Mouse (Mus musculus) heart, adult 8-10 months (tissue): ENCODE results near the gene Ciart. TPM values are rescaled to one million over a fixed set of nuclear protein-coding genes. Genes with fewer than 3 reads are reported as not detected.
"Not testable (repeated sequence)": the region's sequence is repeated elsewhere in the genome, so short reads cannot be mapped to it uniquely, and the experiment has no call there.

ENCODE experiments used
- DNase-seq: peaks from one replicate; pipeline ENCODE4 v3.0.0; 2022; ENCODE audit warnings: low spot score
- total RNA-seq, 4 experiments: library from RNA; stranded (reverse); gene quantifications; 2 replicates each; pipeline ENCODE4 v1.2.4; 2022

The Ciart gene
- total RNA-seq, 4 experiments from 2014 or later, result 12.0 to 58.8 (median 26.9) TPM

DNA sequence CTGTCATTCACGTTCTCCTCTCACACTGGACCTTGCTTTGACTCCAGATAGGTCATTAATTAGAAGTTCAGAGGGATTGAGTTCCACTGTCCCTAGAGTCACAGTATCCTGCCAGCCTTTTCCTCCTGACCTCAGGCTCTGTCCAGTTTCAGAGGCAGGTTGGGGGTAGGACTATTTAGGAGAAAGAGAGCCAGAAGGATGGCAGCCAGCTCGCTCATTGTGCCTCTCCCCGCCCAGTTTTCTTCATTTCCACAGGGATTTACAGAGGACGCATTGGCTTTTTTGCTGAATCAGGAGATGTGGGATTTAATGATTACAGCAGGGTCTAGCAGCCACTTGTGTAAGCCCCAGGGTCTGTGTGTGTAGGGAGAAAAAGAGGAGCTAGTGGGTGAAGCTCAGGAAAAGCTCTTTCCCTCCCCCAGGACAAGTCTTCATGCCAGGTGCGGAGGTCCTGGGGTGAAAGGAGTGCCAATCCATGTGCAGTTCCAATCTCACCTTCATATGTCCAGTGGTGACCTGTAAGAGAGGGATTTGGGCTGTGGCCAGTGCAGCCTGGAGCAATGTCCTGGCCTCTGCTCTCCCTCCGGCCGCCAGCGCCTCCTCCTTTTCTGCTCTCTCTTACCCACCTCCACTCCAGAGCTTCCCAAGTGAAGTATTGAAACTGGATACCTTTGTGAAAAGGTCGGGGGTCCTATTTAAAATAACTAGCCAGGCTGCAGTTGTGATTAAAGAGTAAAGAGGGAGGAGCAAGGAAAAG, 19.7 kb upstream of the Ciart start:
- DNase-seq, result no peak

DNA sequence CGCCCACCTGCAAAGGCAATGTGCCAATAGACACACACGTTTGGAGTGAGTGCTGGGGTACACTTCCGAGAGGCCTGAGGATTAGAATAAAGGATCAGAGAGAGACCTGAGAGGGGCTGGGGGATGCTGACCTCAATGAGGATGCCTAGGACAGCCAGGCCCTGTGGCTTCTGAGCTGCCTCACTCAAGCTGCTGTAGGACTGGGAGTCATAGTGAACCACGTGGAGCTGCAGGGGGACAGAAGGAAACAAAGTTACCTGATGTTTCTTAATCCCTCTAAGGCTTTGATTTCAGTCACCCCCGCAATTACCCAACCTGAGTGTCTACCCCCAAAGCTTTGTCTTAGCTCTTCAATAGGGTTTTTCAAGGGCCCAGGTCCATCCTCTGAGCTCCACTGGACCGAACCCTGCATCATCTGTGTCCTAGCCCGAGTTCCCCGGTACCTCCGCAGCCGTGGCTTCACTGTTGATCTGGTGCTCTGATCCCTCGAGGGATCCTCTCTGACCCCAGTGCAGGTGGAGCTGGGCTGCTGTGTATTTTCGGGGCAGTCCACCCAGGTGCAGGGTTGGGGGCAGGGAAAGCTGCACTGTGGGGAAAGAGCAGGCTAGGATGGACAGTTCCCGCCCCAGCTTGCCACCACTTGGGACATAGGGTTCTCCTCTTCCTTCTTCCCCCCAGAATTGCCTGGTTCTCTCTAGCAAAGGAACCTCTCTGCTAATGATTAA, 17.9 kb upstream of the Ciart start:
- DNase-seq, result no peak

DNA sequence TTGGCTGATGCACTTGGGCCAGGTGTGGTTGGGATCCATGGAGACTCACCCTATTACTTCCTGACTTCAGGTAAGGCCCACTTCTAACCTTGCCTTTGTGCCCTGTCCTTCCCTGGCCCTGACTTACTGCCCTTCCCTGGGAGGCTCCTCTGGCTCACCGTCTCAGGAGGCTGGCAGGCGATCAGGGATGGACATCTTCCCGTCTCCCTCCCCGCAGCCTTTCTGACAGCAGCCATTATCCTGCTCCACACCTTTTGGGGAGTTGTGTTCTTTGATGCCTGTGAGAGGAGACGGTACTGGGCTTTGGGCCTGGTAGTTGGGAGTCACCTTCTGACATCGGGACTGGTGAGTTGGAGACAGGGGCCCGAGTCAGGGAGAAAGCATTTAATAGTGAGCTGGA, 13.4 kb upstream of the Ciart start:
- DNase-seq, result not testable (repeated sequence)

DNA sequence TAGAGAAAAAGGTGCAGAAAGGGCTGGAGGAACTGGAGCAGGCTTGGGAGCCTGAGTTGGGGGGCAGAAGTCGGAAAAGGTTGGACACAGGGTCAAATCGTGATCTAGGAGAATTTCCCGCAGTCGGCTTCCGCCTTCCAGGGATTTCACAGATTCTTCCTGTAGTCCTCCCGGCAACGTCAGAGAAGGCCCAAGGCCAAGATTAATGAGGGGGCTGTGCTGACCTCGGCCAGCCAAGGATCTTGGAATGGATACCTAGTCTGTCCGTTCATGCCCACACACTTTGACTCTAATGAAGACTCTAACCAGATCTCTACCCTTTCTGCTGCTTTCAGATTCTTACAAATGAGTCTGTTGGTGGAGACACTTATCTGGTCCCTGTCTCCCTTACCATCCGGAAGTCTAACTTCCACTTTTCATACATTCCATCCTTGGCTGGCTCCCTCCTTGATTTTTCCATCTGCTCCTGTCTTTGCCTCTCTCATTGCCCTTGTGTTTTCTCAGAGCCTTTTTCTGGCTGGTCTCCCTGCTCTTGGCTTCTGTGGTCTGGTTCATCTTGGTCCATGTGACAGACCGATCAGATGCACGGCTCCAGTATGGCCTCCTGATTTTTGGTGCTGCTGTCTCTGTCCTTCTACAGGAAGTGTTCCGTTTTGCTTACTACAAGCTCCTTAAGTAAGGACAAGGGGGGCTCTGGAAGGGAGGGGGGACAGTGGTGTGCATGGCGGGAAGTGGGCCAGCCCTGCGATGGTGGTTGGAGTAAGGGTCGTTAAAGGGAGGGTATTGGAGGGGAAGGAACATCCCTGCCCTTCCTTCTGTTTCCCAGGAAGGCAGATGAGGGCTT, 12.5 kb upstream of the Ciart start:
- DNase-seq, result peak; percentile 67

DNA sequence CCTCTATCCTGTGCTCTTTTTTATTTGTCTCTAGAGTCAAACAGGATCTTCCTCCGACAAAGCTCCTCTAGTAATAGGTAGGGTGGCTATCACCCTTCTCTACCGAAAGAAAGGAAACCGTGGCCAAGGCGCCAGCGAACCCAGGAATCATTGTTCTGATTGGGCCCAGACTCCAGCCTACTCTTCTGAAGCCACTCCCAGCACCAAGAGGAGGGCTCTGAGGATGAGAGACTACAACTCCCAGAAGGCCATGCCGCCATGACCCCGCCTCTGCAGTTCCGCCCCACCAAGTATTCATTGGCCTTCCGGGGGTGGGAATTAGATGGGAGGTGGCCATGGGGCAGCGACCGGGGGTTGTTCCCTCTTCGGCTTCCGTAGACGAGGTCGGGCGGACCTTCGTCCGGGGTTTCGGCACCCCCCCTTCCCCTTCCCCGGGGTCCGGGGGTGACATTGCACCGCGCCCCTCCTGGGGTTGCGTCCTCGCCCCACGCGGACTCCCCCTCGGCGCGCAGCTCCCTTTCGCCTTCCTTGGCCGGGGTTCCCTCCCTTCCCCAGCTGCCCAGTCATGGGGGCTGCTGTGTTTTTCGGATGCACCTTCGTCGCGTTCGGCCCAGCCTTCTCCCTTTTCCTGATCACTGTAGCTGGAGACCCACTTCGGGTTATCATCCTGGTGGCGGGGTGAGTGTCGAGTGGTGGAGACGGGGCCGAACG, 11.7 kb upstream of the Ciart start, which contains the start of gene Aph1a:
TSS of gene Aph1a (plus strand) at position 364 of the 711 bp plus-strand sequence.
- DNase-seq, result peak; percentile 99

DNA sequence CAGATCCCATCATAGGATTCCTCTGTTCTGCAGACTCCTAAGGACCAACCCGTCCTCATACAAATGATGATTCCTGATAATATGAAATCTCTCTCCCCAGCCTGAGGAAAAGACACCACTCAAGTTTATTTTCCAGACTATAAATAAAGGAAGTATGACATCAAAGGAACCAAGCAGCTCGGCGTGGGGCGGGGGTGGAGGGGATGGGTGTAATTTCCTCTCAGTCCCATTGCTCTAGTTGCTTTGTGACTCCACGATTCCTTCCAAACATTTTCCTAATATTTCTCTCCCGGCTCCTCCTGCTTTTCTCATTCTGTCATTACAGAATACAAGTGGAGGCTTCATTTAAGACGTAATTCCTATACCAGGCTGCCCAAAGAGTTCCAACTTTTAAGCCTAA, 11.1 kb upstream of the Ciart start:
- DNase-seq, result no peak

DNA sequence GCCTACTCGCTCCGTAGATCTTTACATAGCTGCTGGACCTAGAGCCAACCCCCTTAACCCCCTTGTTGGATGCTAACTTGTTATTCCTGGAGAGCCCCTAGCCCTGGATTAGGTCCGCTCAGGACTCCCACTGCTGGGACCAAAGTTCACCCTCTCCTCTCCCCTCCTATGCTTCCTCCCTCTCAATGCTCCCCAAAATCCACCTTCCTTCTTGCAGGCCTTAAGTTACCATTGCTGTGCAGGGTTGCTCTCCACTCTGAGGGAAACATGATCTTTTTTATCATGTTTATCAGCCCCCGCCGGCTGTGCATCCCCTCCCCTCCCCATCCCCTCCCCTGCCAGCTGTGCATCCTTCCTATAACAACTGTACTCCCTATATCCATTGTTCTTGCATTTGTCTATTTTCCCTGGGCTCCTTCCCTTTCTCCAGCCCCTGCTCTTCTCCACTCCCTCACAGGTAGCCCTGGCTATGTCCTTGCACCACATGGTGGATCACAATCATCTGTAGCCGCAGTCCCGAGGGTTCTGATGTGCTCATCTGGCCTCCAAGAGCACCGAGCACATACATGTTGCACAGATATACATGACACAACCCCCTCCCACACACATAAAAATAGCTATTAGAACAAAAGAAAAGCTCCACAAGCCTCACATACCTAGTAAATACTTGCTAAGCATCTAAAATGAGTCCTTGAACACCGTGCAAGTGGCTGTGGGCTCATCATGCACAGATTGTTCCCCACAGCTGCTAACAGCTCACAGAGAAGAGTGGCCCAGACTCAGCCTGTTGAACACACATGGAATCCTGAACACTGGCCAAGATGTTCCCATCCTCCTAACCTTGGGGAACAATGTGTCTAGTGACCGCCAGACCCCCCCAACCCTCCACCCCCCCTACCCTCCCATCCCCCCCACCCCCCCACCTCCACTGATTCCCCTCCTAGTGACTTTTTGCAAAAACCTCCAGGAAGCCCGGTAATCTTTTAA, 10.3 kb upstream of the Ciart start:
- DNase-seq, result no peak

DNA sequence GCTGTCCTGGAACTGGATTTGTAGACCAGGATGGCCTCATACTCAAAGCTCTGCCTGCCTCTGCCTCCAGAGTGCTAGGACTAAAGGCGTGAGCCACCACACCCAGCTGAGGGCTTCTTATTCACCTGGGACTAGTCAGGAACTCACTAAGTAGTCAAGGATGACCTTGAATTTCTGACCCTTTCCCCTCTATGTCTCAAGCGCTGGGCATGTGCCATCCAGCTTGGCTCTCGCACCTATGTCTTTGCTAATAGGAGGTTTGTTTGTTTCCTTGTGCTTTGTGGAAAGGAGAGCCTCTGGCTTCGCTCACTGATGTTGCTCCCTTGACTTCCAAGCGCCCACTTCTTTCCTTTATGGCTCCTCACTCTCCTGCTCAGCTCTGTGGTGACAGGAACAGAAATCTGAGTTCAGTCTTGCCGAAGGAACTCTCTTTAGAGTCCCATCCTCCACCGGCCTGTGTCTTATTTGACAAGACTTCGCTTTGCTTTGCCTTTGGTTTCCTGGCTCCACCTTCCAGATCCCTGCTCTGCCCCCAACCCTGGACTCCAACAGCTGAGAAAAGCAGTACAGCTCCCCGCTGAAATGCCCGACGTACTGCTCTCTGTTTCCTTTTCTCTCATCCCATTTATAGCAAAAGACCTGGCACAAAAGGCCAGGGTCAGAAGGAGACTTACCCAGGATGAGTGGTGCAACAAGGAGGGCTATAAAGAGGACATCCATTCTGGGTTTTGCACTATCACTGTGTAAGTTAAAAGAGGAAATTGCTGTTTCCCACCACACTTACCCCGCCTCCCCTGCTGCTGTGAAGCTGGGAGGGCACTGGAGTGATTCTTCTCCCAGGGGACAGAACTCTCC, 9.4 kb upstream of the Ciart start, which contains the start of gene BC028528:
TSS of gene BC028528 (minus strand) at position 795 of the 855 bp plus-strand sequence.
- DNase-seq, result peak; percentile 60

DNA sequence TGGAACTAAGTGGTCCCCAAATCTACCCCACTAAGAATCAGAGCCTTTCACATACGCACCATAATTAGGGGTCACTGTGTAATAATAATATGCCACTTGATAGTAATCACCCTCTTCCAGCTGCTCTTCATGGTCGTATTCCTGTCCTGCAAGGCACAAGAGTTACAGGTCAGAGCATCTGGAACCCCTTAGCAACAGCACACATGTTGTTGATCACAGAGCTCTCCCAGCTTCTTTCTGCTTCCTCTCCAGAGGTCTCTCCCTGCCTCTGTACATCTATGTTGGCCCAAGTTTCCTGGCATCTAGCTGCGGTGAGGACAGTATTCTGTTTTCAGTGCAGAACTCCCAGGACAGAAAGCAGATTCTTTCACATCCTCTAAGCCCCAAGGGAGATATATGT, 7.6 kb upstream of the Ciart start:
- no peak for DNase-seq

DNA sequence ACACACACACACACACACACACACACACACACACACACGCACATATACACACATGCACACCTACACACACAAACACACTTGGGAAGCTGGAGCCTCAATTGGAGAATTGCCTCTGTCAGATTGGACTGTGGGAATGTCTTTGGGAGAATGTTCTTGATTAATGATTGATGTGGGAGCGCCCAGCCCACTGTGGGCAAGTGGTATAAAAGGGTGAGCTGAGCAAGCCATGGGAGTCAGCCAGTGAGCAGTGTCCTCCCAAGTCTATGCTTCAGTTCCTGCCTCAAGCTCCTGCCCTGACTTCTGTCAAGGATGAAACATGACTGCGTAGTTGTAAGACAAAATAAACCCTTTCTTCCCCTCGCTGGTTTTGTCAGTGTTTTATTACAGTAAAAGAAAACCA, 5.5 kb upstream of the Ciart start:
- DNase-seq, result no peak

DNA sequence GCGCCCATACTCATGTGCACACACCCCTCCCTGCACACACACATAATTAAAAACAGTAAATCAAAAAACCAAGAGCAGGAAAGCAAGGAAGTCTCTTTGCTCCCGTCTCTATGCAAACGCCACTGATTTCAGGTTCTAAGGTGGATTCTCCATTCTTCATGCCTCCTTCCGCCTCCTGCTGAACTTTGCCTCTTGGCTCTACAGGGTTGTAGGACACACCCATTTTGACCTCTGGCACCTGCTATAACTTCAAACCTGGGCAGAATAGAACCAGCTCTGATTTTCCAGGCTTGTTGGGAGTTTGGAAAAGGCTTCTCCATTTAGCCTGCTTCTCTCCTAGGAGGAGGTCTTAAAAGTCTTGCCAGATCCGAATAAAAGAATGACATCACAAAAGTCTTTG, 2.3 kb upstream of the Ciart start:
- no peak for DNase-seq

DNA sequence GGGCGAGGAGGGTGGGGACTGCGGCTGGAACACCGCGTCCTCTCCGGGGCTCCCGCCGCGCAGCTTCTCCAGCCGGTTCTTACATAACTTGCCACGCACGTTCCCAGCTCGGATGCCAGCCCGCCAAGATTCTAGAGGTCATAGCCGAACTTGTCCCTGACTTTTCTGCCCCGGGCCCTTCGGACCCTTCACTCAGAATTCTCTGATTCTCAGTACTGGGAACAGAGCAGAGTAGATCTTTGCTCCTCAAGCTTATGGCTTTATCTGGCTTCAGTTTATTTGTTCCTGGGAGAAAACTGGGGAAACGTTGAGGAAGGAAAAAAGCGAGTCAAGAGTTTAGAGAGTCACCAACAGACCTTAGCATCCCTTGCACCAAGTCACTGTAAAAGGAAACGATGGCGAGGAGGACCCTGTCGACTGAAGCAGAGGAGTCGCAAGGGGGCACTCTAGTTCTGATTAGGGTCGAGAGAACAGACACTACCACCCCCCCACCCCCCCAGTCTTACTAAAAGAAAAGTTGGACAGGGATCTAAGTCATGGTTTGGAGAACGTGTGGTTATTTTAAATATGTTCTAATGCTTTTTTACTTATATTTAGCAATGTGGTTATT, 870 bp upstream of the Ciart start:
- DNase-seq, result peak; percentile 74

DNA sequence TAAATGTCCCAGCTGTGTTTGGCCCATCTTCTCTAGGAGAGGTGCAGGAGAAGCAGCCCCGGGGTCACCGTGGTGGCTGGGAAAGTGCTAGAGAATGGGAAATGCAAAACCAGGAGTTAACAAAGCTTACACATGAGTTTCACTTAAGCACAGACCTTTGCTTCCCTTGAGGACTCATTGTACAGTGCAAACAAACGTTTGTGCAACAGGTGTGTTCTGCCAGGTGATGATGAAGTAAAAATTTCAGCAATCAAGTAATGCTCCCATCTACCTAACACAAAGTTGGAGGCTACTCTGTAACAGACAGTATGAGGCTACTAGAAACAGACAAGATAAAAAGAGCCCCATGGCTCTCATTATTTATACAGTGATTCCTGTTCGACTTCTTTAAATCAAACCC, 3.0 kb downstream of the Ciart start:
- no peak for DNase-seq

DNA sequence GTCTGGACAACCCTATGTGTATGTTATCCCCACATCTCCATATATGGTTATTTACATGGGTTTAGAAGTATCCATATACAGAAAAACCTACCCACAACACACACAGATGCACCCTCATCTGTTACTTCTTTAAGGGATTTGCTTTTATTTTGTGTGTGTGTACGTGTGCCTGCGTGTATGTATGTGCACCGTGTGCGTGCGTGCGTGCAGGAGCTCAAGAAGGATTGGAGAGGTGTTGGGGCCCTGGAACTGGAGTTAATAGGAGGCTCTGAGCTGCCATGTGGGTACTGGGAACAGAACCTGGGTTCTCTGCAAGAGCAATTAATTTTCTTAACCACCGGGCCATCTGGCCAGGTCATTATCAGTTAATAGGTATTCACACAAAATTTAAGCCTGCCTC, 10.0 kb downstream of the Ciart start:
- no peak for DNase-seq

DNA sequence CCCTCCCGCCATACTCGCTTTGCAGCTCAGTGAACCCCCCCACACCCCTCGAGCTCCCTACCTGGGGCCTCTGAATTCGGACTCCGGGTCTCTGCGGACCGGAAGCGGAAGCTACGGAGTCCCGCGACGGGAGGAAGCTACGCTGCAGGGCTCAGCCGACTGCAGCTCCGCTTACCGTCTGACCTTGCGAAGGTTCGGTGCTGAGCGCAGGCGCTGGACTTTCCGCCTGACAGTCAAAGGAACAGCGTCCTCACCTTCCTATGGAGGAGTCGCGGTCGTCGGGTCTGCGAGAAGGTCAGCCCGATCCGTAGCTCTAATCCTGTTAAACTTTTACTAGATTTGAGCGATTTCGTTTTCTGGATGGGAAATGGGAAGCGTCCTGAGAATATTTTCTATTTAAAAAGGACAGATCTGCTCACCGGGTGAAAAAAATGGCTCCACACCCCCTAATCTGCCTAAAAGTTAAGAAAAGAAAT, 10.6 kb downstream of the Ciart start, which contains the start of gene Mrps21:
TSS of gene Mrps21 (minus strand) at position 128 of the 476 bp plus-strand sequence.
- DNase-seq, result peak; percentile 88

DNA sequence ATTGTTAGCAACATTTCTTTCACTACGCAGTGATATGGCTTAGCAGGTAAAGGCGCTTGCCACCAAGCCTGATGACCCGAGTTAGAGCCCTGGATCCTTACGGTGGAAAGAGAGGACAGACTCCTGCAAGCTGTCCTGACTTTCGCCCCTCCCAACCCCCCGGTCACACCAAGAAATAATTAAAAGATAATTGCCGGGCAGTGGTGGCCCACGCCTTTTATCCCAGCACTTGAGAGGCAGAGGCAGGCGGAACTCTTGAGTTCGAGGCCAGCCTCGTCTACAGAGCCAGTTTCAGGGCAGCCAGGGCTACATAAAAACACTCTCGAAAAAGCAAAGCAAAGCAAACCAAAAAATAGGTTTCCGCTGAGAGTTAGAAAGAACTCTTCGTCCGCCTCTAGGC, 11.1 kb downstream of the Ciart start:
- DNase-seq, result no peak

DNA sequence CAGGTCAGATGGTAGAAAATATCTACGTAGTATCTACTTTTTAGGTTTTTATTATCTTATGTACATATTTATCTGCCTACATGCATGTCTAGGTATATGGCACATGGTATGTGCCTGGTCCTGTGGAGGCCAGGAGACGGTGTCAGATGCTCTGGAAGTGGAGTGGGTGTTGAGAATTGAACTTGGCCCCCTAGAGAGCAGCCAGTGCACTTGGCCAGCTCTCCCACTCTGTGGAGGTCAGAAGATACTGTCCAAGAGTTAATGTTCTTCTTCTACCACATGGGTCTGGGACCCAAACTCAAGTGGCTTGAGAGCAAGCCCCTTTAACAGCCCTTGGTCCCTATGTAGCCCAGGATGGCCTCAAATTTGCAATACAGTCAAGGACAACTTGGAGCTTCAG, 14.6 kb downstream of the Ciart start:
- DNase-seq, result no peak

DNA sequence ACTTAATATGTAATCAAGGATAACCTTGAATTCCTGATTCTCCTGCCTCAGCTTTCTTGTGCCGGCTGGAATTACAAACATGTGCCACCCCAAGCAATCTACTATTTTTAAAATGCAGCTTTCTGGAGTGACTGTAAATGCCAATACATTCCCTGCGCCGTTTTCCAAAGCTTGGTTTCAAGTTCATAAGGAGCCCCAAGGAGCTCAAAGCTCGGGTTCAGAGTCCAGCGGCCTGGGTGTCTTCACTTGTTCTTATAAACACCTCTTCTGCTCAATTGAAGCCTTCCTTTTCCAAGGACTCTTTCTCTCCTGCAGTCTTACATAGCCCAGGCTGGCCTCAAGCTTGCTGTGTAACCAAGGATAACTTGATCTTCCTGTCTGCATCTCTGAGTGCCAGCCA, 16.0 kb downstream of the Ciart start:
- DNase-seq, result no peak

DNA sequence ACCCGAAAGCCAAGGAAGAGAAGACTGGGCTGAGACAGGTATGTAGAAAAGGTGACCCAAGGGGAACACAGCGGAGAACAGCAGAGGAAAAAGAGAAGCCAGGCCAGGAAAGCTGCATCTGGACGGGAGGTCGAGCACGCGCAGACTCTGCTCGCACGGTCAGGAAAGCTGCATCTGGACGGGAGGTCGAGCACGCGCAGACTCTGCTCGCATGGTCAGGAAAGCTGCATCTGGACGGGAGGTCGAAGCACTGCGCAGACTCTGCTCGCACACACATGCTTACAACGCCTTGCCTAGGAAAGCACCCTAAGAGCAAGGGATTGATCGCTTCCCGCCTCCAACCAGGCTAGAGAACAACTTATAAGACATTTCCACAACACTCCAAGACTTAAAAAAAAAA, 16.5 kb downstream of the Ciart start:
- DNase-seq, result no peak
